Mouse (Mus musculus): ENCODE results near the gene Nxt2.

GRCm38 (mm10) chrX:142228055-142228768, 1.6 kb downstream of the Nxt2 start:
- TF ChIP-seq CTCF (IDR thresholded peaks at IDR 0.05; ENCODE audit: extremely low read depth, insufficient read depth, low read length): no peak
- peak; percentile 69 for TF ChIP-seq POLR2A (IDR thresholded peaks at IDR 0.05; ENCODE audit: extremely low read depth, insufficient read depth, low read length)

Data from cortical plate, adult 2 months (tissue).